Mouse (Mus musculus) mature B cell (primary cell): ENCODE data around the gene Dnase1l2.

Source experiments
- in situ Hi-C: fragments of 300-500 bp; cut with MboI; formaldehyde crosslinking; loops from 2 replicates; pipeline ENCODE4 v1.14.3; 2019

The Dnase1l2 gene

DNA sequence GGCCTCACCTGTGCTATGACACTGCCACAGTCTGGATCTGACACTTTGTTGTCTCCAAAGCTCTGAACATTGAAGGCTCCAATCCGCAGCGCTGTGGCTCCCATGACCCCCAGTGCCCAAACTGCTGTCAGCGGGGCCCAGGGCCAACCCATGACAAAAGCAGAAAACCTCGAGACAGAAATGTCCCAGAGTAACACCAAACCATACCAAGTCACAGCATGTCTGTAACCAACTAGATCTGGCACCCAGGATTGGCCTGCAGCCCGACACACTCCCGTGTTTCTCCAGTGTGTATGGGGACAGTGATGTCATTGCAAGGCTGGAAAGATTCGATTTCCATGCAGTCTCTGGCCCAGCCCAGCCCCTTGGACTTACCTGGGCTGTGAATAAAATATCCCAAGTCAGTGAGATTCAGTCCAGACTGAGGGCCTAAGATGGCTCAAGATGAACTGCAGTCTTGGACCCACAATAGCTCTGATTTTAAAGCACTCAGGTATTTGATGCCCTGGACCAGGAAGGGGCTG is at the start of gene Dnase1l2:
Gene Dnase1l2, minus strand, starts transcription at position 474 of the 524 bp plus-strand sequence.
- in situ Hi-C loops = no loop called here

DNA sequence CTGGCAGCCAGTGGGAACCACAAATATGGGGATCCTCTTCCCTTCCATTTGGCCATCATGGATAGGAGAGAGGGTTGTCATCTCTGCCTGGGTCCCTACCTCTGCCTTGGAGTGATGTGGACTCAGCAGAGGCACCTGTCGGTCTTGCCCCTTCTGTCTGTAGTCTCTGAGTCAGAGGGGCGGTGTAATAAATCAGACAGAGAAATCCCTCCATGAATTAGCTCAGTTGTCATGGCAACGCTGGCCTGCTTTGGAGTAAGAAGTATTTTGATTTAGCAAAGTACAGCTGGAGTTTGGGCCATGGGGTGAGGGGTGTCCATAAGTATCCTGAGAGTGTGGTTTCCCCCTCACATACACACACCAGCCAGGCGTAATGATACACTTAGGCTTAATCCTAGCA is 47.5 kb upstream of the Dnase1l2 start:
- in situ Hi-C loops = no loop called here

DNA sequence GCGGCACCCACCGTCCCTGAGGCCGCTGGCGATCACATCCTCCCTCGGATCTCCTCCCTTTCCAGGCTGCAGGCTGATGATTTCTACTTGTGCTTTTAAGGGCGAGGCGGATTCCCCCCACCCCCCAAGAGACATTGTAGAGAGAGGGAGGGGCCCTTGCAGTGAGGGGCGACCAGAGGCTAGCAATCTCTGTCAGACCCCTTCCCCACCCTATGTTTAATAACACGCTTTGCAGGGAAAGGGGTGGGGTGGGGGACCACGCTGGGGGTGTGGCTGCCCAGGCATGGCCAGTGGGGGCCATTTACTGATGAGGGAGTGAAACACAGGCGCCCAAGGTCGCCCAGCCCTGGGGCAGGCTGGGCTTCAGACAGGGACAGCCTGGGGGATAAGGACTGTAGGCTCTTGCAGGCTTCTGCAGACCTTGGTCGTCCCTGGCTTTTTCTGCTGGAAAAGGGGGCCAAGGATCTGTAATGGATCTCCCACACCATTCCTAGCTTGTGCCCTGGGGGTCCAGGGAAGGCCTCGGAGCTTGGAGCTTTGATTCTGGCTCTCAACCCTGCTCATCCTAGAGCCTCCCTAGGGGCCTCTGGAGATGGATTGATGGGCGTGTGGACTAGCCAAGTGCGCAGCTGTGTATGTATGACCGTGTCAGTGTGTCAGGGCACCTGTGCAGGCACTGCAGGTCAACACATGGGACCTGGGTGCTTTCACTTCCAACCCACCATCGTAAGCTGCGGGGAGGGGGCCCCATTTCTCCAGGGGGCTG is 46.5 kb upstream of the Dnase1l2 start:
- in situ Hi-C loops = no loop called here

GRCm38 (mm10) chr17:24488662-24489264 is 45.9 kb upstream of the Dnase1l2 start:
- in situ Hi-C loops = no loop called here

DNA sequence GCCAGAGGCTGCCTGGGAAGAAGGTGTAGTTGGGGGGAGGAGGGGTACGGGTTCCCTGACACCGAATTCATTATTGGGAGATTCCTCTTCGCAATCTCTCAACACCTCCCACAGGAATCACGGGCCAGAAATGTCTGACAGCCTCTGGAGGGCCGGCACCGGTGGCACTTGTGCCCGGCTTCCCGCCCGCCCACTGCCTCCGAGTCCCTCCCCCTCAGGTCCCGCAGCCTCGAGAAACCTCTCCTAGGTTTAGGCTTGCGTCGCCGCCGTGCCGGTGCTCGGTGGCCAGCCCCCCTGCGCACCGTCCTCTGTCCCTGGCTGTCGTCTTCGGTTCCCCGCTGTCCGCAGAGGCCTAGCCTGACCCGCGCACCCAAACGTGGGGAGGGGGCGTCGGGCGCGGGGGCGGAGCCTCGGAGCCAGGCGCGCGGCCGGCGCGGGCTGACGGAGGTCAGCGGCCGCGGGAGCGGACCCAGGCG is 45.3 kb upstream of the Dnase1l2 start, which contains the start of gene Caskin1:
Gene Caskin1, plus strand, starts transcription at position 416 of the 476 bp plus-strand sequence.
- in situ Hi-C loops = no loop called here

DNA sequence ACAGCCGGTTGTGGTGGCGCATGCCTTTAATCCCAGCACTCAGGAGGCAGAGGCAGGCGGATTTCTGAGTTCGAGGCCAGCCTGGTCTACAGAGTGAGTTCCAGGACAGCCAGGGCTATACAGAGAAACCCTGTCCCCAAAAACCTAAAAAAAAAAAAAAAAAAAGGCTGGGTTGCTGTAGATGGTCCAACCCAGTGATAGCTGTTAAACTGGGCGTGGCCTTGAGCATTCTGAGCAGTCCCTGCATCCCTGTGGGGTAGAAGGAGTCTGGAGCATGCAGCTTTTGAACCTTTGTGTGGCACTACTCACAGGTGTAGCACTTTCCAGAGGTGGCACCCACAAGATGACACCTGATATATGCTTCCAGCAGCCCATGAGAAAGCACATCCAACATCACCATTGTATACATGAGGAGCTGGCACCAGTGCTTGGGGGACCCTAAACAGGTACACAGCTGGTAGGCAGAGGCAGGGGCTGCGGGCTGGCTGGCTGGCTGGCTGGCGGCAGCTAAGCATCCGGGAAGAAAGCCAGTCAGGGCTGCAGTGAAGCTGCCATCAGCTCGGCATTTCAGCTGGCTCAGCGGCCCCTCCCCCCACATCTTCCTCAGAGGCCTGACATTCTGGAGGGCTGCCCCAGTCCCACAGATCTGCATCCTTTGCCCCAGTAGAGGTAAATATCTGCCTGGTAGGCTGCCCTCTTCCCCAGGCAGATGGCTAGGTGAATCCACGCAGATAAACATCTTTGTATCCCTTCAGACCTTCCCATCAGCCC is 42.4 kb upstream of the Dnase1l2 start:
- in situ Hi-C loops = no loop called here

DNA sequence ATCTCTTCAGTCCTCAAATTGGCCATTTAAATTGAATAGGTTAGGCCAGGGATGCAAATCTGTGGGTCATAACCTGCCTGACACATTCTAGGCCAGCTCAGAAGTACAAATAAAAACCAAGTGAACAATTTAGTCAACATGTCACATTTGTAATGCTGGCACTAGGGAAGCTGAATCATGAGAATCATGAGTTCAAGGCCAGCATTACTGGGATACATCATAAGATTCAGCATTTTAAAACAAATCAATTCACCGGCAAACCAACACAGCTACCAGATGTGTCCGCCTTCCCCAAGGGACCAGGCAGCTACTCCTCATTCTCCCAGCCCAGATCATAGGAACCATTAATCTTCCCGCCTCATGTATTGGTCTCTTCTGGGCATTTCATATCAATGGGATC is 40.6 kb upstream of the Dnase1l2 start:
- in situ Hi-C loops = no loop called here

DNA sequence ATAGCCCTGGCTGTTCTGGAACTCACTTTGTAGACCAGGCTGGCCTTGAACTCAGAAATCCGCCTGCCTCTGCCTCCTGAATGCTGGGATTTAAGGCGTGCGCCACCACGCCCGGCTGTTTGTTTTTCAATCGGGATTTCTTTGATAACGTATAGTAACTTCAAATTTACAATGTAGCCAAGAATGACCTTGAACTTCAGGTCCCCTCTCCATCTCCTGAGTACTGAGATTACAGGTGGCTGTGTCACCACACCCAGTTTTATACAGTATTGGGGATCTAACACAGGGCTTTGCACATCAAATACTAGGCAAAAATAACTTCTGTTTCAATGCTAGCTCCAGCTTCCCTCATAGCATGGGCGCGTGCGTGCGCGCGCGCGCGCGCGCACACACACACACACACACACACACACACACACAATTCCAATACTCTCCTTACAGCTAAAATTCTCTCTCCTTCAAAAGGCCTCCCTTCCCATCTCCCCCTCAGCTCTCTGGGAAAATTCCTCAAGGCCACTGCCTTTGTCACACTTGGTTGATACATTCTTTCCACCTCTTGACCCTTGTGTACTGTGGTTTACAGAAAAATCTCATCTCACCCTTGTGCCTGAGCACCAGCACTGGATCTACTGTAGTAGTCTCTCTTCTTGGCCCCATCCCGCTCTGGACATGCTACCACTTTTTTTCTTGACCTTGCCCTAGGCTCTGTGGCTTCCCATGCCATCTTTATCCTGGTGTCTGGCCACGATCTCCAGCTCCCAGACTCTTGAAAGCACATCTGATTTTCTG is 38.3 kb upstream of the Dnase1l2 start:
- in situ Hi-C loops = no loop called here

- in situ Hi-C loops = no loop called here
These were observed 37.4 kb upstream of the Dnase1l2 start for GRCm38 (mm10) chr17:24480201-24480826.

GRCm38 (mm10) chr17:24479431-24479830 is 36.5 kb upstream of the Dnase1l2 start:
- in situ Hi-C loops = no loop called here

- in situ Hi-C loops = no loop called here
These were observed 35.9 kb upstream of the Dnase1l2 start, which contains the start of gene Mlst8 for GRCm38 (mm10) chr17:24478663-24479380. Gene Mlst8 (minus strand): TSS chr17:24479078.

DNA sequence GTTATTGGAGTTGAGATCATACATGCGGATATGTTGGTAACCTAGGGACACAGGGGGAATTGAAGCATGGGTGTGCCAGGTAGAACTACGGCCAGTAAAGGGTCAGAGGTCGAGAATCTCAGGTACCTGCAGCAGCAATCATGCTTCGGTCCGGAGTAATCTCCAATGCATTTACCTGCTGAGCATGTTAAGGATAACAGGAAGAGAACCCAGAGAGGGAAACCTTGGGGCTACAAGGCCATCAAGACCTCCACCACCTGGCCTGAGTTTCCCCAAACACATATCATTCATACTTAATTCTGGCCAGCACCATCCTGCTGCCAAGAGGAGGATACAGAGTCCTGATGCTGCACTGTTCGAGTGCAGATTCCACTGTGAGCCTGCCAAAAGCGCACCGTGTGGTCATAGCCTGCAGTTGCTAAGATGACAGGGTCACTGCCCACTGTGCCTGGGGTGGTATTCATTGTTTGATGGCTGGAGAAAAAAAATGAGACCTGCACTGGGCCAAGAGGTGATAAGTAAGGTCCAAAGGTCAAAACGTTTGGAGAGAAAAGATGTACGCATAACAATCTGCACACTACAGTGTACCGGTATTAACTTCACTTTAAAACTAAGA is 35.2 kb upstream of the Dnase1l2 start:
- in situ Hi-C loops = no loop called here

- in situ Hi-C loops = no loop called here
These were observed 34.4 kb upstream of the Dnase1l2 start for GRCm38 (mm10) chr17:24477053-24477984.

GRCm38 (mm10) chr17:24476022-24476776 is 33.3 kb upstream of the Dnase1l2 start:
- in situ Hi-C loops = no loop called here

- in situ Hi-C loops = no loop called here
These were observed 32.7 kb upstream of the Dnase1l2 start for GRCm38 (mm10) chr17:24475586-24475985.

DNA sequence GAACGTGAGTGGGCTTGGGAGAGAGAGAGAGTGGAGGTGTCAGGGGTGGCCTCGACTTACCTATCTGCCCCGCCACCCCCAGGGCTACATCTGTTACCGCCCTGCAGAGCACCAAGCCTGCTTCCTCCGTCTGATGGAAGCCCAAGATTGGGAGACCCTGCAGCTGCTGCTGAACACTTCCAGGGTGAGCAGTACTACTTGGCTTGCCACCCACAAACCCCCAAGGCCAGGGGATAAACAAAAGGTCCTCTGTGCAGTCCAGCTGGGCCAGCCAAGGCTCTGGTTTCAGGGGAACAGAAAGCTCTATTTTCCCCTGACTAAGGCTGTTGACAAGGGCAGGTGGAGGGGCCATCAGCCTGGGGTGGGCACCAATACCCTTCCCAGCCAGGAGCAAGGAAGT is 31.7 kb upstream of the Dnase1l2 start:
- in situ Hi-C loops = no loop called here

GRCm38 (mm10) chr17:24473612-24474275 is 30.8 kb upstream of the Dnase1l2 start, which contains the start of gene Bricd5:
Gene Bricd5 (plus strand): TSS chr17:24473884.
- in situ Hi-C loops = no loop called here
